Mouse (Mus musculus) liver, postnatal 0 days (tissue): ENCODE measurements around the gene Chst11.

Experiments used
- CTCF ChIP-seq: sonication (generic); IDR thresholded peaks from 2 replicates; pipeline ENCODE4 v1.5.1; 2016; ENCODE audit warnings: antibody characterized with exemption, low read depth
- EP300 ChIP-seq: IDR thresholded peaks from 2 replicates; pipeline ENCODE4 v1.6.1; 2016; ENCODE audit warnings: antibody characterized with exemption, low read depth, mild to moderate bottlenecking

DNA sequence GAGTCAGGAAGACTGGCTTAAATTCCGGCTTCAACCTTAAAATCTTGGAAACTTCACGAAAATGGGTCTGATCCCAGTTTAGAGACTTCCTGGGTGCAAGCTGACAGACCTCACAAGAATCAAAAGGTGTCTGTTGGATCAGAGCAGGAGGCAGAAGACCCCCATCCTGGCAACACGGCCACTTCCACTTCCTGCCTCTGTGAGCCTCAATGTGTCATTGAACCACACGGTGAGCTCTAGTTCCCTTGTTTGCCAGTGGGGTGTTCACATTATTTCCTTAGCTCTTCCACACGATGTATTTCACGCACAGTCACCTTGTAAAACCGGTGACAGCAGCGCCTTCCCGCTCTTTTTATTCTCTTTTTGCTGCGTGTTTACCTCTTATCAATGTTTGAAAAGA is 54.1 kb downstream of the Chst11 start:
- TF ChIP-seq CTCF (no peak), EP300 (no peak)
